Mouse (Mus musculus): ENCODE measurements around the gene Sval2. TPM values are rescaled to one million over a fixed set of nuclear protein-coding genes. Genes with fewer than 3 reads are reported as not detected.

Sval2 gene
- polyA plus RNA-seq (2014; fragmentation: Nextera tagmentation; extraction: Ambion mirVana): not detected in 2 replicates

DNA sequence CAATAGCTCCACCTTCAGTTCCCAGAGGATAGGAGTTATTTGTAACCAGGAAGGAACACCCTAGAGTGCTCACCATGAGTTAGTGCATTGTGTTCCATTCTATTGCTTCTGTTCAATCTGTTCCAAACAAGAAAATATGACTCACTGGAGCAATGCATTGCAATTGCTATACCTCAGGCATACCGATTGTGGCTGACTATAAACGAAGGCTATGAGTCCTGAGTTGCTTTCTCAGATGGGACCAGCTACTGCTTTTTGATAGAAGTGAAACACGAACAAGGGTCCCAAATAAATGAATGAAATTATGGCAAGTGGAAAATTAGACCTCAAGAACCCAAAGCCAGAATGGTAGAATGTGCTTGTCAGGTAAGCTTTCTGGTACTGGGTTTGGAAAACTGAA lies at the start of gene Sval2:
Sval2 (plus strand) TSS at position 301 of the 400 bp plus-strand sequence.
- Histone ChIP-seq H3K36me3 (ENCODE audit: control insufficient read depth, insufficient read depth, low read length) (no peaks in the 10 kb centered on the region), H3K4me2 (no peak within 1 kb of the TSS), H3K27me3 (replicated peaks; ENCODE audit: control insufficient read depth, insufficient read depth, low read length) (no peaks in the 10 kb centered on the region), H3K27ac (ENCODE audit: low read depth, low read length) (no peak within 1 kb of the TSS), H3K9ac (ENCODE audit: low read depth, low read length) (no peak within 1 kb of the TSS), H3K4me1 (replicated peaks; ENCODE audit: control insufficient read depth, insufficient read depth, low read length) (no peaks in the 10 kb centered on the region), H3K4me3 (ENCODE audit: low read depth, low read length) (no peak within 1 kb of the TSS), H3K9me3 (ENCODE audit: control insufficient read depth, low read length) (no peaks in the 10 kb centered on the region)
- DNase-seq (ENCODE audit: low spot score): no peak
- ATAC-seq (replicated peaks; ENCODE audit: low FRiP score): no peak
- WGBS: 77% methylated on average over 3 of the region's 3 CpGs

DNA sequence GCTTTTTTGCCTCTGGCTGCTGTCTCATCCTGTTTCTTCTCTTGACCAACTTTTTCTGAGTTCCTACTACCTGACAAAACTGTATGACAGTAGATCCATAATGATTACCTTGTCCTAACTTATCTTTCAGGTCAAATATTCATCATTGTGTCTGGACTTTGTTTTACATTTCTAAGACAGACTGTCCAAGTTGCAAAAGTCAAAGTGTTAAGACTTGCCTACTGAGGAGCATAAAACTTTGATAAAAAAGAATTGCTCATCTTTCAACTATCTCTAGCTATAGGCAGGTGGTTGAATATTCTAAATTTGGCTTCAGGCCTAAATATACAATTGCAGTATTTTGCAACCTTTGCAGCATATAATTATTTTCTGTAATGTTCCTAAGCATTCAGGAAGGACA lies 28.7 kb upstream of the Sval2 start:
- Histone ChIP-seq H3K4me3 (ENCODE audit: low read depth, low read length) (no peak overlapping the region), H3K9me3 (ENCODE audit: control insufficient read depth, low read length) (no peaks in the 10 kb centered on the region), H3K4me2 (no peak overlapping the region), H3K36me3 (ENCODE audit: control insufficient read depth, insufficient read depth, low read length) (no peaks in the 10 kb centered on the region), H3K9ac (ENCODE audit: low read depth, low read length) (no peak overlapping the region), H3K27me3 (replicated peaks; ENCODE audit: control insufficient read depth, insufficient read depth, low read length) (no peaks in the 10 kb centered on the region), H3K27ac (ENCODE audit: low read depth, low read length) (no peak overlapping the region), H3K4me1 (replicated peaks; ENCODE audit: control insufficient read depth, insufficient read depth, low read length) (no peaks in the 10 kb centered on the region)
- no peak for DNase-seq (ENCODE audit: low spot score)
- ATAC-seq (replicated peaks; ENCODE audit: low FRiP score): no peak

DNA sequence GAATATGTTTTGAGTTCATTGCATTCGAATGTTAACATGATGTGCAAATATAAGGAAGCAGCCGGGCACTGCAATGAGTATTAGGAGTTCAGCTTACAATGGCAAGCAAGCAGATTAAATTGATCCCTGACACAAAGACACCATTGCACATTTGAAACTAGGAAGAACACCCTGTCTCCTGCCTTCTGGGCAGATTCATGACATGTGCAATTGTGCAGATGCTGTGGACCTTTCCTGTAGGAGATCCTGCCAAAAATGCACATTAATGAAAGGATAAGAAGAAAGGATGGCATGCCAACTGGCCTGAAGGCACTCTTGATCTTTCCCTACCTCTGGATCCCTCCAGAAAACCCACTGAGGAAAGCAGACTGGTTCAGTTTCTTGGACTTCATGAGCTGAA lies 23.3 kb upstream of the Sval2 start:
- no peaks in the 10 kb centered on the region for H3K27me3 ChIP-seq (replicated peaks; ENCODE audit: control insufficient read depth, insufficient read depth, low read length)
- no peaks in the 10 kb centered on the region for H3K4me1 ChIP-seq (replicated peaks; ENCODE audit: control insufficient read depth, insufficient read depth, low read length)
- ATAC-seq (replicated peaks; ENCODE audit: low FRiP score) (no peak), DNase-seq (ENCODE audit: low spot score) (no peak)
- WGBS: 73% methylated on average over 2 of the region's 2 CpGs
- H3K4me3 ChIP-seq (ENCODE audit: low read depth, low read length): no peak overlapping the region
- H3K4me2 ChIP-seq: no peak overlapping the region
- no peaks in the 10 kb centered on the region for H3K9me3 ChIP-seq (ENCODE audit: control insufficient read depth, low read length)
- no peak overlapping the region for H3K27ac ChIP-seq (ENCODE audit: low read depth, low read length)
- H3K36me3 ChIP-seq (ENCODE audit: control insufficient read depth, insufficient read depth, low read length): no peaks in the 10 kb centered on the region
- H3K9ac ChIP-seq (ENCODE audit: low read depth, low read length): no peak overlapping the region

DNA sequence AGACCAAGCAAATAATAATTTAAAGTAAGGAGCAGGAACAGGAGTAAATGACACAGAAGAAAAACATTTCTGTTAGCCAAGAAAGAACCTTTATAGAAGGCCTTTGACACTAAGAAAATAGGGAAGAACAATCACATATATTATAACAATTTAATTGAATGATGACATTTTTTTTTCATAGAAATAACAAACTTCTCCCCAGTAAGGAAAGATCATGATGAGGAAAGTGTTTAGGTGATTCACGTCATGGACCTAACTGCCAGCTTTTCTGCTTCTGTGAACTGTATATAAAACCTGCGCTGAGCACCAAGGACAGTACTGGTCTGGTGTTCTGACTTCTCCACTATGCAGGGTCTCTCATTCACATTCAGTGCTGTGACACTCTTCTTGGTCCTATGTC lies 5.6 kb upstream of the Sval2 start, which contains the start of gene Pip:
Pip (plus strand) TSS at position 301 of the 400 bp plus-strand sequence.
- 79% methylated on average over 2 of the region's 2 CpGs for WGBS
- Histone ChIP-seq H3K4me1 (replicated peaks; ENCODE audit: control insufficient read depth, insufficient read depth, low read length) (no peaks in the 10 kb centered on the region), H3K4me3 (ENCODE audit: low read depth, low read length) (no peak within 1 kb of the TSS), H3K27me3 (replicated peaks; ENCODE audit: control insufficient read depth, insufficient read depth, low read length) (no peaks in the 10 kb centered on the region), H3K9me3 (ENCODE audit: control insufficient read depth, low read length) (no peaks in the 10 kb centered on the region), H3K27ac (ENCODE audit: low read depth, low read length) (no peak within 1 kb of the TSS), H3K4me2 (no peak within 1 kb of the TSS), H3K9ac (ENCODE audit: low read depth, low read length) (no peak within 1 kb of the TSS), H3K36me3 (ENCODE audit: control insufficient read depth, insufficient read depth, low read length) (no peaks in the 10 kb centered on the region)
- no peak for DNase-seq (ENCODE audit: low spot score)
- no peak for ATAC-seq (replicated peaks; ENCODE audit: low FRiP score)

DNA sequence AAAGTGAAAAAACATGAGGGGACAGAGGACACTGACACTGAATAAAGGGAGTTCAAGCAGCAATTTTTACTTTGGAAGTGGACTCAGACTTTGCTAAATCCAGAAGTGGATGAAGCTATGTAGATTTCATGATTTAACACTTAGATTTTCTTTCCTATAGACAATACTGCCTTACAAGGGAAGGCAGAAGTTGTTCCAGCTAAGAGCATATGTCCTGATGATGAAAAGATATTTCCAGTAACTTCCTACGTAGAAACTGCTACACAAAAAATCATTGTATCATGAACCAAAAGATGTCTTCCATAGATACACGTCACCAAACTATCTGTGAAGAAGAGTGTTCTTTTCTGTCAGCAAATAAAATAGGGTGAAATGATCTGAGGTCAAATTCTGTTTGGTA lies 11.2 kb downstream of the Sval2 start:
- Histone ChIP-seq H3K9ac (ENCODE audit: low read depth, low read length) (no peak overlapping the region), H3K4me1 (replicated peaks; ENCODE audit: control insufficient read depth, insufficient read depth, low read length) (no peaks in the 10 kb centered on the region), H3K9me3 (ENCODE audit: control insufficient read depth, low read length) (no peaks in the 10 kb centered on the region), H3K4me3 (ENCODE audit: low read depth, low read length) (no peak overlapping the region), H3K4me2 (no peak overlapping the region), H3K27ac (ENCODE audit: low read depth, low read length) (no peak overlapping the region), H3K36me3 (ENCODE audit: control insufficient read depth, insufficient read depth, low read length) (no peaks in the 10 kb centered on the region), H3K27me3 (replicated peaks; ENCODE audit: control insufficient read depth, insufficient read depth, low read length) (no peaks in the 10 kb centered on the region)
- no peak for DNase-seq (ENCODE audit: low spot score)
- no peak for ATAC-seq (replicated peaks; ENCODE audit: low FRiP score)
- WGBS: 65% methylated on average over 2 of the region's 2 CpGs

DNA sequence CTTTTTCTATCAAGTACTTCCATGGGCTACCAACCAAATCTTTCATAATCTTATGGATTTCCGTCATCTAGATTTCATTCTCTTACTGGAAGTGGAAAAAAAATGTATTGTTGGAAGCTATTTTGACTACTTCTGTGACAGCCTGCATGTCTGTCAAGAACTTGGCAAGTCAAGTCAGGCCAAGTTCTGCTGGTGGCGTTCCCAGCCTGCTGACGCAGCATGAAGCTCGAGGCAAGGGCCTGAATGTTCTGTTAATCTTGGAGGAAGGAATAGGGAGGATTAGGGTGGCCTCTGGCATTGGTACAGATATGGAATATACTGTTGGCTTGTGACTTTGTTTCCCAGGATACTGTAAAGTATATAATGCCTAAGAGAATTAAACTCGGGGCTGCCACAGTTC lies 58.8 kb downstream of the Sval2 start:
- Histone ChIP-seq H3K4me3 (ENCODE audit: low read depth, low read length) (no peak overlapping the region), H3K36me3 (ENCODE audit: control insufficient read depth, insufficient read depth, low read length) (no peaks in the 10 kb centered on the region), H3K4me2 (no peak overlapping the region), H3K9me3 (ENCODE audit: control insufficient read depth, low read length) (no peaks in the 10 kb centered on the region), H3K4me1 (replicated peaks; ENCODE audit: control insufficient read depth, insufficient read depth, low read length) (no peaks in the 10 kb centered on the region), H3K27ac (ENCODE audit: low read depth, low read length) (no peak overlapping the region), H3K27me3 (replicated peaks; ENCODE audit: control insufficient read depth, insufficient read depth, low read length) (no peaks in the 10 kb centered on the region), H3K9ac (ENCODE audit: low read depth, low read length) (no peak overlapping the region)
- ATAC-seq (replicated peaks; ENCODE audit: low FRiP score): no peak
- no peak for DNase-seq (ENCODE audit: low spot score)
- WGBS: 79% methylated on average over 5 of the region's 5 CpGs

Other genes starting within 250 kb of the Sval2 start
- 5.7 and 6.3 TPM in 2 replicates for gene Ephb6, start 247.5 kb upstream of the Sval2 start, polyA plus RNA-seq (2014; fragmentation: Nextera tagmentation; extraction: Ambion mirVana)
- 0.07 and 0.27 TPM in 2 replicates for gene Trpv6, start 216.6 kb upstream of the Sval2 start, polyA plus RNA-seq (2014; fragmentation: Nextera tagmentation; extraction: Ambion mirVana)
- 0.07 TPM in 1 of 2 replicates, not detected in the other for gene Trpv5, start 172.2 kb upstream of the Sval2 start, polyA plus RNA-seq (2014; fragmentation: Nextera tagmentation; extraction: Ambion mirVana)
- not detected in 2 replicates for gene Llcfc1, start 168.6 kb upstream of the Sval2 start, polyA plus RNA-seq (2014; fragmentation: Nextera tagmentation; extraction: Ambion mirVana)
- 150 and 153 TPM in 2 replicates for gene Kel, start 148.7 kb upstream of the Sval2 start, polyA plus RNA-seq (2014; fragmentation: Nextera tagmentation; extraction: Ambion mirVana)
- gene Olfr459, start 77.8 kb upstream of the Sval2 start, polyA plus RNA-seq (2014; fragmentation: Nextera tagmentation; extraction: Ambion mirVana): not detected in 2 replicates
- not detected in 2 replicates for gene Pip, start 5.5 kb upstream of the Sval2 start, polyA plus RNA-seq (2014; fragmentation: Nextera tagmentation; extraction: Ambion mirVana)
- gene Sval1, start 98.6 kb downstream of the Sval2 start, polyA plus RNA-seq (2014; fragmentation: Nextera tagmentation; extraction: Ambion mirVana): not detected in 2 replicates
- not detected in 2 replicates for gene Sval3, start 115.2 kb downstream of the Sval2 start, polyA plus RNA-seq (2014; fragmentation: Nextera tagmentation; extraction: Ambion mirVana)
- not detected in 2 replicates for gene Sva, start 185.4 kb downstream of the Sval2 start, polyA plus RNA-seq (2014; fragmentation: Nextera tagmentation; extraction: Ambion mirVana)

Data from liver, embryonic 11.5 days (tissue).